Mouse (Mus musculus) C2C12 (cell line): ENCODE measurements around the gene Ccdc146.

Source experiments
- CEBPB ChIP-seq: IDR thresholded peaks from one replicate; pipeline ENCODE4 v1.6.1; 2011; ENCODE audit warnings: low read depth, mild to moderate bottlenecking, control low read depth, moderate library complexity
- CTCF ChIP-seq: IDR thresholded peaks from one replicate; pipeline ENCODE4 v1.5.1; 2011; ENCODE audit not compliant: control insufficient read depth, insufficient read depth, insufficient read length
- FOSL1 ChIP-seq: IDR thresholded peaks from one replicate; pipeline ENCODE4 v1.8.0; 2011; ENCODE audit warnings: mild to moderate bottlenecking, low read length; ENCODE audit not compliant: poor library complexity, insufficient read depth, severe bottlenecking
- MAX ChIP-seq: IDR thresholded peaks from one replicate; pipeline ENCODE4 v1.6.1; 2011; ENCODE audit warnings: mild to moderate bottlenecking, control low read depth
- MYOD1 ChIP-seq: IDR thresholded peaks from one replicate; pipeline ENCODE4 v1.6.1; 2011; ENCODE audit warnings: low read depth; ENCODE audit not compliant: control insufficient read depth, insufficient read length
- MYOG ChIP-seq: IDR thresholded peaks from one replicate; pipeline ENCODE4 v1.6.1; 2011; ENCODE audit not compliant: control insufficient read depth, insufficient read length; ENCODE audit errors: extremely low read depth

DNA sequence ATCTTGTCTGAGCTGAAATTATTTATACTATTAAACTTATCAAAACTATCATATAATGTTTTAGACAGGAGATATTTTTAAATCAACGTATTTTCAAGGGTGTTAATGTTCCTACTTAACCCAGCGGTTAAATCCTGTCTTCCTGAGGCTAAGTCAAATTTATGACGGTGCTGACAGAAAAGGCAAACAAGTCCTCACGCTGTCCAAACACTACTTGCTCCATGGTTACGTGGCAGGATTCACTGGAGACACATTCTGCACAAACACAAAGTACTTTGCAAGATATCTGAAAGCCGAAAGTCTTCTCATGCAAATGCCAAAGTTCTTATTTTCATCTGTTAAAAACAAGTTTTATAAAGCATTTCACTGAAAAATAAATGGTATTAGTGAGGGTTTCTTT lies 42.5 kb downstream of the Ccdc146 start:
- TF ChIP-seq CTCF (no peak), MYOG (no peak), MYOD1 (no peak), MAX (no peak), FOSL1 (no peak), CEBPB (no peak)
